Mouse (Mus musculus) urinary bladder, adult 18-20 months (tissue): ENCODE measurements around the gene Scn4b.

Experiments used
- DNase-seq, 2 experiments: peaks; one replicate each; pipeline ENCODE4 v3.0.0; 2022; ENCODE audit warnings: low spot score in 2 of 2, mixed read lengths in 2 of 2

The Scn4b gene

GRCm38 (mm10) chr9:45189661-45190174 is 51.5 kb downstream of the Scn4b start:
- DNase-seq = no peak

- DNase-seq = no peak
Measured at GRCm38 (mm10) chr9:45195468-45195867, 57.3 kb downstream of the Scn4b start.

DNA sequence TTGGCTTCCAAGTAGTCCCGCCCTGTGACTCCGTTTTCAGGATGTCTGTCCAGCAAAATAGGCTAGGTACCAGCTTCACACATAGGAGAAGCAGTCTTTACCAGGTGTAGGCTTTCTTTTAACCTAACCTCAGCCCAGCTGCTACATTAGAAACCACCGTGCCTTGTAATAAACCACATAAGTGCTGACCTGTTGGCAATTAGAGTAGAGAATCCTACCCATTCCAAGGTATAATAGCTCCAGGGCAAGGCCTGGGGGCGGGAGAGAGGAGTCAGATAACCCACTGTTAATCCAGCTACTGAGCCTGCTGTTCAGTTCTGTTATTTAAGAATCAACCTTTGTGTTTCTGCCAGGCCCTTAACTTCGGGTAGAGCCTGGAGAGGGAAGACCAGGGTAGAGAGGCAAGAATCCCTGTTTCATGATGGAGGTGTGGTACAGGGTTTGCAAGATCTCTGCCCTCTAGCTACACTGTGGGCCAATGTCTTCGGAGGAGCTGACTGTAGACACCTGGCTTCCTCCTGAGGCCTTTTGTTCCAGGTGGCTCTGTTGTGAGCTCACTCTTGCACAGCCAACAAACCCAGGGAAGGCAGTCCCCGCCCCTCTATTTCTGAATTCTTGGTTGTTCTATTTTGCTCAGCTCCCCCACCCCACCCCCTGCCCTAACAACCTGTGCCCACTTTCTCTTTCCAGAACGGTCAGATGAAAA is 58.1 kb downstream of the Scn4b start:
- DNase-seq = no peak

DNA sequence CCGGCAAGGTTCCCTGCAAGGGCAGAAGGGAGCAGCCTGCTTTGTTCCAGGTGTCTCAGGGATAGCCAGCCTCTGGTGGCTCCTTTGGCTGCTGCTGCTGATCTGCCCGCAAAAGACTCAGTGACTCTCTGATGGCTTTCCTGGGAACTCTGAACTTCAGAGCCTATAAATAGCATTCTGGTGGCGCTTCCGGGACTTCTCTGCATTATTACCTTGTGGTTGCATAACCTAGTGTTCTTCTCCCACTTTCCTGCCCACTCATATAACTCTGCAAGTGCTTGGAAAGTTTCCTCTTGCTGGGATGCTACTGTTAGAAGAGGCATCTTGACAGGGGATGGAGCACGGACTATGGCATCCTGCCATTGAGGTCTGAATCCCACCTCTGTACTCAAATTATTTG is 59.4 kb downstream of the Scn4b start:
- DNase-seq = no peak

DNA sequence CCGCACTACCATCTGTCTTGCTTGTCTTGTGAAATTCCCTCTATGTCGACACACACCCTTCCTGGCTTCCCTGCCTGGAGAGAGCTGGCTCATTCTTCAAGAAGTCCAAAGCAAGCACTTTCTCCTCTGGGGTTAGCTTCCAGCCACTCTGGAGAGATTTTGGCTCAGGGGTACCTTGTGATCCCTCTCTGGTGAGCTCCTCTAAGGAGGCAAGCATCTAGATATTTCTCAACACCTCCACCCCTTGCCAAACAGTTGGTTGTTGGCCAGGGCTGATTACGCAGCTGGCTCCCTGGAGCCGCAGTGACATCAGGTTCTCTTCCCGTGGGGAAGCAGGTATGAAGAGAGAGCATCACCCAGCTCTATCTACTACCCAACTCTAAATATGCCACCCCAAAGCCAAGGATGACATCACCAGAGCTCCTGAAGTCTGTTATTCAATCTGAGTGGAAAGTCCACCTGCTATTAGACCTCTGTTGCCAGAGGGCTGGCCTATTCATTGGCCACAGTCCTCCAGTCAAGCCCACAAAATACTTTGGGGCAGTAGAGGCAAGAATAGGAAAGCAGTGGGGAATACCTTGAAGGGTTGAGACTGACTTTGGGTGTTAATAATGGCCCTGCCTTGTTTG is 63.2 kb downstream of the Scn4b start:
- no peak for DNase-seq

- no peak for DNase-seq
Measured at GRCm38 (mm10) chr9:45202021-45202798, 64.0 kb downstream of the Scn4b start.
